Mouse (Mus musculus) frontal cortex, postnatal 25 days (tissue): ENCODE measurements around the gene Gm5592.
"Not testable (repeated sequence)": the region's sequence is repeated elsewhere in the genome, so short reads cannot be mapped to it uniquely, and the experiment has no call there.

Experiments
- DNase-seq, 2 experiments: peaks; one replicate each; pipeline ENCODE4 v3.0.0; 2022; ENCODE audit warnings: low spot score in 2 of 2

The Gm5592 gene

DNA sequence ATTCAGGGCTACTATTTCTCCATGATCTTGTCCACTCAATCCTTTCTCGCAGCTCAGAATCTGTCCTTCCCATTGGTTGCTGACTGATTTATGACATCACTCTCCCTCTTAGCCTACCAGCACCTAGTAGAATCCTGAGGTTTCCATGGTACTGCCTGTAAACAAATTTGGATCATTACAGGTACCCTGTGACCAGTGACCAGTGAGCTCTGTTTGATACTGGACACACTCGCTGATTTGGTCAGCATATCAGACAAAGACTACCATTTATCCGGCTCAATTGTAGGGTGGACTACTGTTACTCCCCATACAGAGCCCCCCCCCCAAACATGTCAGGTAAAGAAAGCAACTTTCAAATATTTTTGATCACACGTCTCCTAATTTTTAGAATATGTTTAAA lies at the start of gene Gm5592:
Gene Gm5592, plus strand, starts transcription at position 301 of the 400 bp plus-strand sequence.
- not testable (repeated sequence) for DNase-seq

DNA sequence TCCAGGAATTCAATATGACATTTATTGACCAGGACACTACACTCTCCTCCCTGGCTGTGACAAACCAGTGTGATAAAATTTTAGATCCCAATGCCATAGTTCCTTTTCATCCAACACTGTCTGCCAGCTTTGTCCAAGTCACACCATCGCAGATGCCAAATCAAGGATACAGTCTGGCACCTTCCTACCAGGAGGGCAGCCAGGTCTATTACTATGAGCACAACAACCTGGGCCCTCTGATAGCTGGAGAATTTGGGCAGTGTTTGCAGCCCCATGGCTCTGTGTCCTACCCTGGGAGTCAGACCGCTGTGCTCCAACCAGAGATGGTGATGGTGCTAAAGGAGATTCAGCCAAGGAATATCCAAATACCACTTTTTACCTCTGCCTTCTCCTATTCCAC lies 2.2 kb downstream of the Gm5592 start:
- not testable (repeated sequence) for DNase-seq

DNA sequence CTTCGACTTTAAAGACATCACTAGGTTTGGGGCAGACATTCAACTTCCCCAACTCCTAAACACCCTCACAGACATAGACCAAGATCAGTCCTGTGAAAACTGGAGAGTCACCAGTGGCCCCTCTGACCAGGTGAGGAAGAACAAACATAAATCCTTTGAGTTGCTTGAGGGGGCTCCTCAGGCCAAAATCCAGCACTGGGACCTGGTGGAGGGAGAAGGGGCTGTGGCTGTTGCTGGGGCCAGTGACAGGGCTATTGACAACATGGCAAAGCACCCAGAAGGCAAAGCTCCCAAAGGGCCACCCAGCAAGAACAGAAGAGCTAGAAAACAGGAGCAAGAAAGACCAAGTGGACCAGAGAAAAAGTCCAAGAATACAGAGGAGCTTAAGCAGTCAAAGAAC lies 4.2 kb downstream of the Gm5592 start:
- DNase-seq: not testable (repeated sequence)

DNA sequence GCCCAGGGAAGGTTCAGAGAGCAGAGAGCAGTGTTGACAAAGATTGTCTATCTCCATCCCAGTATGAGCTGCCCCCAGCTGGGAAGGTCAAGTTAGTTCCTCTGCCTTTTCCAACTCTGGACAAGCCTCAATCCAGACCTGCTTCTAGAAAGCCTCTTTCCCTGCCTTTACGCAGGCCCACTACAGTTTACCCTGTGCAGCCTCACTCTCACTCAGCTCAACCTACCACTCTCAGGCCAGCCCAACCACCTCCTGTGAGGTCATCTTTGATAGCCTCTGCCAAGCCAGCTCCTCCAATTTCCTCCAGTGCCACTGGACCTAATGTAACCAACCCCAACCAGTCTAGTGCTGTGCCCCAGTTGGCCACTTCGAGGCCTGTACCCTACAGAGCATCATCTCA lies 4.9 kb downstream of the Gm5592 start:
- not testable (repeated sequence) for DNase-seq

DNA sequence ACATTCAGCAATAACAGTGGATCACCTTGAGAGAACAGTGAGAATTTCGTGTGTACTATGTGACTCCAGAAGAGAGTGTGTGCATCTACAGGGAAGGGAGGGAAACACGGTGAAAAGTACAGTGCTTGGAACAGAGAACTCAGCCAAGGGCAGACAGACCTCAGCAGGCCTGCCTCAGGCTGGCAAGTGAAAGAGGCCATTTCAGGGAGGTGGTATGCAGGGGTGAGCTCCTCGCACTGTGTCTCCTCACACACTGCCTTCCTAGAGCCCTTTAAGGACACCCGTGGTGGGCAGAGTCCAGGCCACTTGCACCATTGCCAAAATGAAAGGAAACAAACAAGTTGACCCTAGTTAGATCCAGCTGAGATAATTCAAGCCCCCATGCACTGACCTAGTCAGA lies 40.0 kb downstream of the Gm5592 start:
- DNase-seq: no peak
